Mouse (Mus musculus) bone marrow, adult 2 months (tissue): ENCODE data around the gene Tbck.

Source experiments
- CTCF ChIP-seq: fragments of 200-500 bp; IDR thresholded peaks from 2 replicates; pipeline ENCODE4 v1.5.1; 2011; ENCODE audit warnings: low read length, control low read depth; ENCODE audit not compliant: control insufficient read depth, insufficient read depth
- POLR2A ChIP-seq: fragments of 200-500 bp; IDR thresholded peaks from 2 replicates; pipeline ENCODE4 v1.6.1; 2011; ENCODE audit warnings: low read depth, mild to moderate bottlenecking, control low read depth, low read length, borderline replicate concordance; ENCODE audit not compliant: control insufficient read depth

- TF ChIP-seq POLR2A (no peak), CTCF (no peak)
Measured at GRCm38 (mm10) chr3:132811791-132812190, 127.8 kb downstream of the Tbck start.
